Mouse (Mus musculus) cerebellum, postnatal 10 days (tissue): ENCODE data around the gene Ppp1r13b.
"Not testable (repeated sequence)": the region's sequence is repeated elsewhere in the genome, so short reads cannot be mapped to it uniquely, and the experiment has no call there.

Experiments used
- DNase-seq, 2 experiments: peaks; one replicate each; pipeline ENCODE4 v3.0.0; 2021; ENCODE audit warnings: mixed read lengths in 2 of 2

The Ppp1r13b gene

GRCm38 (mm10) chr12:111907970-111908681 lies at the start of gene Ppp1r13b:
Gene Ppp1r13b (minus strand): TSS chr12:111908110.
- peak; percentile 98 to 99 for DNase-seq

GRCm38 (mm10) chr12:111956173-111956572 lies 48.3 kb upstream of the Ppp1r13b start:
- no peak for DNase-seq

DNA sequence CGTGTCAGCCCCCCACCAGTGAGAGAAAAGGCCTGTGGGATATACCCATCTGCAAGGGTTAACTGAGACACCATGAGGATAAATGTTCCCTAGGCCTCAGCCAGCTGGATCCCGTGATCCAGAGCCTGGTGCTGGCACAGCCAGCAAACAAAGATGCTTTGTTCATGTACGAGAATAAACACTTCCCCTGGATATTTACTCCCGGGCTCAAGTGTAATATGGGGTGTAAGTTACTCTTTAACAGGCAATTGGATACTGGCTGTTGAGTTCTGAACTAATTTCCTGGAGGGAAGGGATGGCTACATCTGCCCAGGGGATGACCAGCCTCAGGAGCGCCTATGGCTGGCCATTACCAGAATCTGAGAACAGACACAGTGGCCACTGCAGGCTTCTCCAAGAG lies 43.8 kb upstream of the Ppp1r13b start:
- DNase-seq = no peak

- no peak for DNase-seq
These were observed 42.6 kb upstream of the Ppp1r13b start for GRCm38 (mm10) chr12:111950486-111950885.

GRCm38 (mm10) chr12:111946716-111947115 lies 38.8 kb upstream of the Ppp1r13b start:
- DNase-seq = peak; percentile 82 to 84

- DNase-seq = not testable (repeated sequence)
These were observed 38.1 kb upstream of the Ppp1r13b start for GRCm38 (mm10) chr12:111945765-111946655.

DNA sequence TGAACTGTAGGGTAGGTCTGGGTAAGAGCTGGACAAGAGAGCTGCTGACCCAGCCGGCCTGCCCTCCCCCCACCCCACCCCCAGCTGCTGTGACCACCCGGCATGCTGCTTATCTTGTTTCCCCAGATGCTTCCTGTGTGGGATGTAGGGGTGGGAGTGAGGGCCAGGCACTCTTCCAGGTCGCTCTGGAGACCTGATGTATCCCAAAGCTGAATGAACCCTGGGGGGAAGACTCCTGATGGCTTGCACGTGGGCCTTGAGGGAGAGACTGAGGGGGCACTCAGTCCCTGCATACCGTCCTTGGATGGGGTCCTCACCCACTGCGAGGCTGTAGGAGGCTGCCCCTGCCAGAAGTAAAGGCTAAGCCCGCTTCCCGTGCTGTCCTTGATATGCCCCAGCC lies 37.2 kb upstream of the Ppp1r13b start:
- DNase-seq = no peak

GRCm38 (mm10) chr12:111944065-111944987 lies 36.4 kb upstream of the Ppp1r13b start:
- not testable (repeated sequence) for DNase-seq

GRCm38 (mm10) chr12:111943421-111944064 lies 35.6 kb upstream of the Ppp1r13b start:
- DNase-seq = peak; percentile 70 to 71

DNA sequence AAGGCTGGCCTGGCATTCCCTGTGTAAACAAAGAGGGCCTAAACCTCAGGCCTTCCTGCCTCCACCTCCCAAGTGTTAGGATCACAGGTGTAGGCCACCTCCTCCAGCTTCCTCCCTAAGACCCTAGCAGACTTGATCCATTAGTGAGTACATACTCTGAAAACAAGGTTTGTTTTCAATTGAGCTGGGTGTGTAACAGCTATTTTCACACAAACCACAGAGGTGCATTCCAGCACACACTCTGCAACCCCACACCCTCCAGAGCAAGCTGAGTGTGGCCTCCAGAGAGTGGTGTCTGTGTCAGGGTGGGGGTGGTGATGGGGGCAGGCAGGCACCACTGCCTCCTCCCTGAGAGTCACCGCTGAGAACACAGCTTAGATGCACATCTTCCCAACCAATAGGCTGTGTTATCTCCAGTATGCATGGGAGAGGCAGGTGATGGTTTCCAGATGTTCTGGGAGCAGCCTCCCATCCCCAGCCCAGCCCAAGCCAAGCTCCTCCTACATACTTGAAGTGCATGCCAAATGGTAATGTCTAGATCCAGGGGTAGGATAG lies 30.8 kb upstream of the Ppp1r13b start:
- DNase-seq = no peak

GRCm38 (mm10) chr12:111936706-111937550 lies 29.0 kb upstream of the Ppp1r13b start:
- peak; percentile 75 to 79 for DNase-seq

DNA sequence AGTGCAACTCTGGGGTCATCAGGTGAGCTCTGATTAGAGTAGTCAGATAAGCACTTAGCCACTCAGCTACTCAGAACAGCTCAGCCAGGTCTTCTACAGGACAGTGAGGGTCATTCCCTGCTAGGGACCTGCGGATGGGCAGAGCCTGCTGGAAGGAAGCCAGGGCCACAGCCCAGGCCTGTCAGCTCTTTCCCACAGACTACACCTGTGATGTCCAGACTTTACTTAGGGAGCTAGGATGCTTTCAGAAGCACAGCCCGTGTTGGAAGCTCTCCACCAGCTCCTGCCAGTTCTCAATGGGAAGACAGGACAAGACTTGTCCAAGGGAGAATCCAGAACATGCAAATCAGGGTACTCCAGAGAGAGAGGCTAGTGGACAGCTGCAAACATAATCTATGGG lies 26.1 kb upstream of the Ppp1r13b start:
- DNase-seq = peak; percentile 74 to 75

- peak; percentile 35 to 50 for DNase-seq
These were observed 25.3 kb upstream of the Ppp1r13b start for GRCm38 (mm10) chr12:111933032-111933704.

GRCm38 (mm10) chr12:111932513-111932912 lies 24.6 kb upstream of the Ppp1r13b start:
- DNase-seq = peak in 1 of 2 experiments; percentile 32

GRCm38 (mm10) chr12:111931411-111932025 lies 23.6 kb upstream of the Ppp1r13b start:
- peak; percentile 71 to 80 for DNase-seq

- no peak for DNase-seq
These were observed 20.6 kb upstream of the Ppp1r13b start for GRCm38 (mm10) chr12:111928411-111928966.

DNA sequence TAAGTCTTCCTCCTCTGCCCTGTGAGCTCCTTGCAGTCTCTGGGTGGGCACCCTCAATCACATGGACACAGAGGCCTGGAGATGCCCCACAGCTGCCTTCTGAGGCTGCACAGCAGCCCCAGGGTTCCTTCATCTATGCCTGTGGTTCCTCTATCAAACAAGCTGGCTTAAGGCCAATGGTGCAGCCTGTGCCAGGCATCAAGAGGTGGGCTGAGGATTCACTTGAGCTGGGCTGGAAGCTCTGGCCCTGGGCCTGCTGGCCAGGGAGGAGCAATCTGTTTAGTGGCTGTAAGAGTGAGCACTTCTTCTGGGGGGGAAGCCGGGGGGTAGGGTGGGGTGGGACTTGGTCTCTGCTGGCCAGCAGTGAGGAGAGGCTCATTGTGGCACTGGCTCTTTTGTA lies 19.4 kb upstream of the Ppp1r13b start:
- DNase-seq = peak; percentile 95

- no peak for DNase-seq
These were observed 15.2 kb upstream of the Ppp1r13b start for GRCm38 (mm10) chr12:111923117-111923516.

- DNase-seq = peak; percentile 87 to 90
These were observed 12.1 kb upstream of the Ppp1r13b start for GRCm38 (mm10) chr12:111920046-111920445.
